30 mouse cellular contexts compared by ENCODE assay signal in the genomic region with DNA sequence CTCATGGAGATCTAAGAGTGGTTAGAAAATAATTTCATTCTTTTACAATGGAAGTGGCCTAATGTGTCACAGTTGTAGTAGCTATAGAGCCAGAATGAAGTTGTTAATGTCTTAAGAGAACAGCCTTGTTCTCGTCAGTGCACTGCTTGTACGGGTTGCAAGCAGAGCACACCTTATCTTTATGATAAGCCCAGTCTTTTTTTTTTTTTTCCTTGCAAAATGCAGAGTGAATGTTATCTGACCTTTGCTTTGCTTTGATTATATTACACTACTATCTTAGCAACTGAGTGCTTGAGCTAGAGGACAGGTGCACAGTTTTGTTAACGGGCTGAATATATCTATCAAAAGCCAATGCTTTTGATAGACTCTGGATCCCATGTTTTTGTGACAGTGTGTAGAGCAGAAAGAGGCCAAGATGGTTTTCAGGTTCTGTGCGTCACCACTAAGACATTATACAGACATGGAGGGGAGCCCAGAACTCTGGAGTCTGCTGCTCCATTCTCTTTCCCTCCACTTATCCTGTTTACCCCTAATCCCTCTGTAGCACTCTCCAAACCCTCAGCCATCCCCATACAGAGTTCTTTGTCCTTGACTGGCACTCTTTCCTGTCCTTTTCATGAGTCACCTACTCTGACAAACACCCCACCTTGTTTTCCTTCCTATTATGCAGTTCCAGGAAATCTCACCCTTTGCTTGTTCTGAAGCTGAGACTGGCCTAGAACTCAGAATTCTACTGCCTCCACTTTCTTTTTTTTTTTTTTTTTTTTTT. TPM values are rescaled to one million over a fixed set of nuclear protein-coding genes. Genes with fewer than 3 reads are reported as not detected.
A peak's percentile ranks its signal among the peaks of the same experiment; 100 is the strongest.
DNase-seq lines count a peak whose midpoint lies in the region; ATAC-seq and TF ChIP-seq lines count a peak whose summit lies in the region.
"Had no signal": no experiment of that assay in that cellular context is flagged by ENCODE, and none has a peak within 500 bp of the region (broad histone marks: within the 10 kb centered on the region; RNA-seq: fewer than 3 reads in every experiment).

No protein-coding gene starts in this region.

- no peaks in the 10 kb centered on the region for H3K79me2 ChIP-seq in MEL (ENCODE audit: control insufficient read depth, insufficient read depth, low read length, poor library complexity)

- WGBS in intestine, postnatal 0 days, result 46% methylated on average over 4 of the region's 4 CpGs
- 67% methylated on average over 4 of the region's 4 CpGs for WGBS in stomach, embryonic 14.5 days
- 97% methylated on average over 4 of the region's 4 CpGs for WGBS in cerebellum, adult 2 months

- no peak overlapping the region for H3K4me2 ChIP-seq in intestine, postnatal 0 days (replicated peaks; ENCODE audit: low read depth)
- H3K4me2 ChIP-seq in stomach, embryonic 14.5 days (replicated peaks; ENCODE audit: low read depth, low read length), result no peak overlapping the region
- H3K4me2 ChIP-seq: embryonic facial prominence, embryonic 13.5 days; forebrain, embryonic 15.5 days; heart, embryonic 11.5 days; hindbrain, embryonic 14.5 days; limb, embryonic 12.5 days; liver, embryonic 15.5 days; lung, embryonic 15.5 days; midbrain, embryonic 13.5 days; neural tube, embryonic 13.5 days had no signal

- TF ChIP-seq EP300 in MEL (IDR thresholded peaks at IDR 0.05; ENCODE audit: low read depth in 1 of 2, low read length in 2 of 2), result peak; percentile 45 to 50; a peak in 3 of 4 replicates

- no peak for TF ChIP-seq CTCF in MEL (IDR thresholded peaks at IDR 0.05 in 2 of 3, conservative IDR thresholded peaks at IDR 0.05 in 1 of 3; ENCODE audit: control insufficient read depth in 1 of 3, insufficient read depth in 1 of 3, low read depth in 2 of 3, low read length in 3 of 3, poor library complexity in 1 of 3, severe bottlenecking in 1 of 3)
- no peak for TF ChIP-seq CTCF in intestine, postnatal 0 days (IDR thresholded peaks at IDR 0.05; ENCODE audit: low read depth)
- no peak for TF ChIP-seq CTCF in cerebellum, adult 2 months (IDR thresholded peaks at IDR 0.05; ENCODE audit: borderline replicate concordance, insufficient read depth, low read depth, low read length)

- H3K27me3 ChIP-seq in MEL (ENCODE audit: control insufficient read depth in 1 of 2, insufficient read depth in 2 of 2, low read length in 2 of 2), result no peaks in the 10 kb centered on the region
- no peaks in the 10 kb centered on the region for H3K27me3 ChIP-seq in intestine, postnatal 0 days (replicated peaks; ENCODE audit: control insufficient read depth, insufficient read depth, low read length)
- no peaks in the 10 kb centered on the region for H3K27me3 ChIP-seq in stomach, embryonic 14.5 days (ENCODE audit: control insufficient read depth, insufficient read depth, low read length)
- no peaks in the 10 kb centered on the region for H3K27me3 ChIP-seq in cerebellum, adult 2 months (ENCODE audit: control insufficient read depth, insufficient read depth, low read length)
- H3K27me3 ChIP-seq: CH12.LX; embryonic facial prominence, embryonic 13.5 days; forebrain, embryonic 15.5 days; limb, embryonic 12.5 days; liver, embryonic 15.5 days; lung, embryonic 15.5 days; megakaryocyte, embryonic 14.5 days; midbrain, embryonic 13.5 days; neural tube, embryonic 13.5 days had no signal

- ATAC-seq in intestine, postnatal 0 days, result peak; percentile 89
- peak; percentile 39; the same call in 1 of the 2 replicates for ATAC-seq in stomach, embryonic 14.5 days (ENCODE audit: insufficient number of reproducible peaks, insufficient read depth, low FRiP score, low read depth)
- ATAC-seq: forebrain, embryonic 15.5 days; midbrain, embryonic 13.5 days had no signal

- intact Hi-C loops in heart, postnatal 36 days (cut with DNase I), result loop anchor here (5.0 kb wide), 4 partner anchors 77 to 1012 kb away; no protein-coding TSS in a partner anchor

- DNase-seq in ES-CJ7 (ENCODE audit: low read depth, low spot score), result peak; percentile 20
- DNase-seq in MEL (ENCODE audit: low read depth, low spot score), result no peak
- no peak for DNase-seq in c-Kit-positive CD71-positive TER-119-positive erythroid progenitor cells, embryonic 14.5 days (ENCODE audit: low spot score)
- DNase-seq in heart, postnatal 36 days, result no peak
- DNase-seq in layer of hippocampus, adult 9-11 months, result no peak
- DNase-seq in cerebellum, adult 2 months, result no peak
- DNase-seq: adrenal gland, adult 2 months; adrenal gland, postnatal 36 days; cerebellum, adult 9-11 months; gastrocnemius, postnatal 25 days; heart, adult 11 months; kidney, adult 8-10 months; kidney, postnatal 10 days; retina, postnatal 1 day; right cerebral cortex, postnatal 14 days; thymus, postnatal 14 days had no signal

- peaks cover 0 to 2% of the 10 kb centered on the region in 2 experiments; a peak in 2 of 4 replicates for H3K36me3 ChIP-seq in MEL (ENCODE audit: control insufficient read depth in 1 of 2, insufficient read depth in 2 of 2, low read length in 2 of 2)
- H3K36me3 ChIP-seq in intestine, postnatal 0 days (ENCODE audit: control insufficient read depth, insufficient read depth), result peaks cover 16% of the 10 kb centered on the region; the same call in 1 of the 2 replicates
- H3K36me3 ChIP-seq in stomach, embryonic 14.5 days (ENCODE audit: control insufficient read depth, insufficient read depth, low read length), result peaks cover 23% of the 10 kb centered on the region
- H3K36me3 ChIP-seq: liver, embryonic 15.5 days had no signal

- no peak overlapping the region for H3K4me3 ChIP-seq in MEL (ENCODE audit: control insufficient read depth in 1 of 2, insufficient read depth in 1 of 2, low read depth in 2 of 2, low read length in 2 of 2)
- H3K4me3 ChIP-seq in intestine, postnatal 0 days (ENCODE audit: low read depth, low read length), result no peak overlapping the region
- H3K4me3 ChIP-seq in stomach, embryonic 14.5 days (ENCODE audit: low read depth, low read length), result no peak overlapping the region
- no peak overlapping the region for H3K4me3 ChIP-seq in cerebellum, adult 2 months (replicated peaks; ENCODE audit: insufficient read depth, low read depth, low read length)
- H3K4me3 ChIP-seq: embryonic facial prominence, embryonic 13.5 days; forebrain, embryonic 10.5 days; forebrain, embryonic 15.5 days; limb, embryonic 12.5 days; liver, embryonic 15.5 days; lung, embryonic 15.5 days; megakaryocyte, embryonic 14.5 days; midbrain, embryonic 13.5 days; neural tube, embryonic 13.5 days had no signal

- no peaks in the 10 kb centered on the region for H3K9me3 ChIP-seq in MEL (replicated peaks; ENCODE audit: insufficient read depth, low read length)
- no peaks in the 10 kb centered on the region for H3K9me3 ChIP-seq in intestine, postnatal 0 days (ENCODE audit: control insufficient read depth)
- H3K9me3 ChIP-seq in stomach, embryonic 14.5 days (ENCODE audit: control insufficient read depth, low read depth, low read length), result no peaks in the 10 kb centered on the region
- H3K9me3 ChIP-seq: embryonic facial prominence, embryonic 13.5 days; forebrain, embryonic 10.5 days; forebrain, embryonic 15.5 days; limb, embryonic 12.5 days; liver, embryonic 15.5 days; lung, embryonic 15.5 days; megakaryocyte, embryonic 14.5 days; midbrain, embryonic 13.5 days; neural tube, embryonic 13.5 days had no signal

- no peak overlapping the region for H3K9ac ChIP-seq in MEL (ENCODE audit: control insufficient read depth, low read depth, low read length, poor library complexity, severe bottlenecking)
- no peak overlapping the region for H3K9ac ChIP-seq in intestine, postnatal 0 days (ENCODE audit: low read depth, low read length)
- H3K9ac ChIP-seq in stomach, embryonic 14.5 days (replicated peaks; ENCODE audit: low read depth, low read length), result no peak overlapping the region
- H3K9ac ChIP-seq: embryonic facial prominence, embryonic 13.5 days; forebrain, embryonic 15.5 days; hindbrain, embryonic 14.5 days; limb, embryonic 12.5 days; liver, embryonic 15.5 days; lung, embryonic 15.5 days; midbrain, embryonic 13.5 days; neural tube, embryonic 13.5 days had no signal

- H3K27ac ChIP-seq in MEL (ENCODE audit: control insufficient read depth, low read depth, low read length), result no peak overlapping the region
- H3K27ac ChIP-seq in intestine, postnatal 0 days (ENCODE audit: low read depth, low read length), result peak overlapping the region; percentile 63
- H3K27ac ChIP-seq in stomach, embryonic 14.5 days (ENCODE audit: low read length), result no peak overlapping the region
- H3K27ac ChIP-seq in cerebellum, adult 2 months (ENCODE audit: insufficient read depth, low read length), result no peak overlapping the region
- H3K27ac ChIP-seq: embryonic facial prominence, embryonic 13.5 days; forebrain, embryonic 10.5 days; forebrain, embryonic 15.5 days; hindbrain, embryonic 14.5 days; limb, embryonic 12.5 days; liver, embryonic 15.5 days; lung, embryonic 15.5 days; midbrain, embryonic 13.5 days; neural tube, embryonic 13.5 days had no signal

- no peak for TF ChIP-seq POLR2A in MEL (IDR thresholded peaks at IDR 0.05; ENCODE audit: control insufficient read depth in 1 of 2, insufficient read depth in 1 of 2, low read depth in 1 of 2, low read length in 2 of 2, poor library complexity in 1 of 2)
- no peak for TF ChIP-seq POLR2A in cerebellum, adult 2 months (IDR thresholded peaks at IDR 0.05; ENCODE audit: borderline replicate concordance, insufficient read depth, low read length)

- peaks cover 0 to 3% of the 10 kb centered on the region in 2 experiments; a peak in 1 of 4 replicates for H3K4me1 ChIP-seq in MEL (ENCODE audit: control insufficient read depth in 1 of 2, insufficient read depth in 2 of 2, low read length in 2 of 2)
- no peaks in the 10 kb centered on the region for H3K4me1 ChIP-seq in intestine, postnatal 0 days (replicated peaks; ENCODE audit: control insufficient read depth, insufficient read depth, low read length)
- no peaks in the 10 kb centered on the region for H3K4me1 ChIP-seq in stomach, embryonic 14.5 days (ENCODE audit: control insufficient read depth, insufficient read depth, low read length)
- H3K4me1 ChIP-seq in cerebellum, adult 2 months (ENCODE audit: control insufficient read depth, insufficient read depth, low read length), result no peaks in the 10 kb centered on the region
- H3K4me1 ChIP-seq: embryonic facial prominence, embryonic 13.5 days; forebrain, embryonic 10.5 days; forebrain, embryonic 15.5 days; limb, embryonic 12.5 days; lung, embryonic 15.5 days; midbrain, embryonic 13.5 days had no signal

- TF ChIP-seq RAD21 in MEL (IDR thresholded peaks at IDR 0.05; ENCODE audit: low read depth, low read length), result no peak

TF ChIP-seq in MEL, 35 proteins besides CTCF, POLR2A, EP300 and RAD21 (continues in another document):
- TF ChIP-seq HCFC1 (IDR thresholded peaks at IDR 0.05; ENCODE audit: low read depth, low read length) (no peak), ZMIZ1 (IDR thresholded peaks at IDR 0.05; ENCODE audit: low read depth, low read length) (no peak)

RNA-seq across cellular contexts. Expression of a gene that starts 35.1 kb away (rescaled TPM):
- 9.2 and 12.7 TPM in 2 replicates for total RNA-seq in MEL (2012; rRNA removed)
- 10 to 100 TPM in 1 of 2 experiments, not detected in 1; 20.2 TPM for polyA plus RNA-seq in MEL (2012; ENCODE audit: insufficient read depth in 1 of 2, insufficient read length in 2 of 2, low read depth in 1 of 2, low replicate concordance in 2 of 2, missing spikeins in 1 of 2)
- 609 and 611 TPM in 2 replicates for polyA plus RNA-seq in intestine, postnatal 0 days (2015; fragmentation: Nextera tagmentation; extraction: Ambion mirVana)
- 79.6 and 82.4 TPM in 2 replicates for polyA plus RNA-seq in stomach, embryonic 14.5 days (2014; fragmentation: Nextera tagmentation; extraction: Ambion mirVana)
- total RNA-seq in heart, postnatal 36 days (2021), result 10 to 100 TPM; 40.3 to 46.3 TPM
- 68.6 and 80.1 TPM in 2 replicates for polyA plus RNA-seq in cerebellum, adult 2 months (2012; rRNA removed)
